ENCODE assay signal across 15 mouse cellular contexts in the genomic region with DNA sequence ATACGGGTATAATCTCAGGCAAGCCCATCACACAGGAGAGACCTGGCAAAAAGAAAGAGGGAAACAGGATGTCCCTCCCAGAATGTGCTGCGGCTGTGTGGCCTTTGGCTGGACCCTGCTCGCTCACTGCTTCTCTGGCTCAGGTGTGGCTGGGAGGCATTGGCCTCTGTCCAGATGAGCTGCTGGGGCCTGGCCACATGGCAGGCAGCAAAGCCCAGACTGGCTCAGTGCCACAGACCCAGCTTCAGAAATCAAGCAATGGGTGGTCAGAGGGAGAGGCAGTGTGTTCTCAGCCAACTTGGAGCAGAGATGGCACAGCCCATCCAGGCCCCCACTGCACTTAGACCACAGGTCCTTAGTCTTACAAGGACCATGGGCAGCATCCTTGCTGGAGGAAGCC. TPM values are rescaled to one million over a fixed set of nuclear protein-coding genes. Genes with fewer than 3 reads are reported as not detected.
DNase-seq lines count a peak whose midpoint lies in the region; ATAC-seq lines count a peak whose summit lies in the region.
"Had no signal": no experiment of that assay in that cellular context is flagged by ENCODE, and none has a peak within 500 bp of the region (broad histone marks: within the 10 kb centered on the region; RNA-seq: fewer than 3 reads in every experiment).

No protein-coding gene starts in this region.

- peaks cover 9% of the 10 kb centered on the region; the same call in 1 of the 2 replicates for H3K27me3 ChIP-seq in kidney, embryonic 15.5 days
- H3K27me3 ChIP-seq: stomach, embryonic 15.5 days had no signal

- 73% methylated on average over 3 of the region's 3 CpGs for WGBS in kidney, embryonic 15.5 days

- peak; percentile 43 for DNase-seq in kidney, adult 11 months
- peak; percentile 34 for DNase-seq in right cerebral cortex, postnatal 14 days
- DNase-seq in right cerebral cortex, postnatal 36 days (ENCODE audit: low spot score in 2 of 2) = no peak
- peak; percentile 96 to 97 for DNase-seq in cerebellum, postnatal 14 days
- peak; percentile 18 to 33 for DNase-seq in kidney, postnatal 4 days
- DNase-seq in urinary bladder, postnatal 14 days (ENCODE audit: low spot score) = no peak
- no peak for DNase-seq in gastrocnemius, adult 18-20 months (ENCODE audit: low spot score)
- DNase-seq: retina, postnatal 1 day; thymus, postnatal 4 days had no signal

- no peak overlapping the region for H3K27ac ChIP-seq in kidney, embryonic 15.5 days
- H3K27ac ChIP-seq: embryonic facial prominence, embryonic 12.5 days; liver, embryonic 12.5 days; stomach, embryonic 15.5 days had no signal

- H3K36me3 ChIP-seq in kidney, embryonic 15.5 days = no peaks in the 10 kb centered on the region
- H3K36me3 ChIP-seq: embryonic facial prominence, embryonic 12.5 days; liver, embryonic 12.5 days; stomach, embryonic 15.5 days had no signal

- no peak overlapping the region for H3K9ac ChIP-seq in kidney, embryonic 15.5 days
- H3K9ac ChIP-seq: embryonic facial prominence, embryonic 12.5 days; liver, embryonic 12.5 days; stomach, embryonic 15.5 days had no signal

- H3K4me3 ChIP-seq in kidney, embryonic 15.5 days (replicated peaks) = no peak overlapping the region
- H3K4me3 ChIP-seq: embryonic facial prominence, embryonic 12.5 days; liver, embryonic 12.5 days; myocyte; stomach, embryonic 15.5 days had no signal

- no peak for ATAC-seq in kidney, embryonic 15.5 days (replicated peaks; ENCODE audit: low FRiP score)
- ATAC-seq: liver, embryonic 12.5 days had no signal

- no peaks in the 10 kb centered on the region for H3K4me1 ChIP-seq in kidney, embryonic 15.5 days
- H3K4me1 ChIP-seq: embryonic facial prominence, embryonic 12.5 days; liver, embryonic 12.5 days; stomach, embryonic 15.5 days had no signal

- no peaks in the 10 kb centered on the region for H3K9me3 ChIP-seq in kidney, embryonic 15.5 days (replicated peaks)
- H3K9me3 ChIP-seq: embryonic facial prominence, embryonic 12.5 days; liver, embryonic 12.5 days; stomach, embryonic 15.5 days had no signal

- H3K4me2 ChIP-seq in kidney, embryonic 15.5 days = no peak overlapping the region
- H3K4me2 ChIP-seq: embryonic facial prominence, embryonic 12.5 days; liver, embryonic 12.5 days; stomach, embryonic 15.5 days had no signal

RNA-seq across cellular contexts. Expression of a gene that starts 8.1 kb away (rescaled TPM):
- 0.06 and 0.13 TPM in 2 replicates for polyA plus RNA-seq in kidney, embryonic 15.5 days (2015; fragmentation: Nextera tagmentation; extraction: Ambion mirVana)
- not detected for total RNA-seq in gastrocnemius, adult 18-20 months (2021)
- total RNA-seq: heart, postnatal 14 days had no signal
- polyA plus RNA-seq: liver, embryonic 12.5 days; myocyte had no signal

Comparison
In these comparisons a context has a peak if more than half of its experiments do, and no peak if none do; other contexts are left out.
1. DNase-seq: peak in kidney, adult 11 months (single experiment), right cerebral cortex, postnatal 14 days (single experiment), cerebellum, postnatal 14 days (2 of 2) and kidney, postnatal 4 days (2 of 2); none in right cerebral cortex, postnatal 36 days (0 of 2), urinary bladder, postnatal 14 days (single experiment) and gastrocnemius, adult 18-20 months (single experiment).